Mouse (Mus musculus) adipocyte (in vitro differentiated cells): ENCODE results near the gene Dctpp1.

ENCODE experiments used
- DNase-seq: peaks from one replicate; pipeline ENCODE4 v3.0.0-alpha.2; 2016; ENCODE audit warnings: low spot score

Dctpp1 gene

GRCm38 (mm10) chr7:127260309-127261111 is at the start of gene Dctpp1:
TSS of gene Dctpp1 (minus strand) at chr7:127260709.
- DNase-seq: peak; percentile 97

DNA sequence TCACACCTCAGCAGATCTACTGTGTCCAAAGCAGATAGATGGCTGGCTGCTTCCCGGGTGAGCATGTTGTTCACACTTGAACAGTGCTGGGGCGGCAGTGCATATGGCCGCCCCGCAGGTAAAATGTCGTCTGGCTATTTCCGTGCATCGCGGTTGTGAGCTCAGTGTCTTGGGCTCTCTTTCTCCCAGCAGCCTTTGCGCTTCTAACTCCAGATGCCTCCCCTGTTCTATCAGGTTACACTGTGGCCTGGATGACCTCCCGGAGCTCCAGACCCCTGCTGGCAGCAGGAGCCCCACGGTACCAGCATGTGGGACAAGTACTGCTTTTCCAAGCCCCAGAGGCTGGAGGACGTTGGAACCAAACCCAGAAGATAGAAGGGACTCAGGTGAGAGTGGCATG is 49.4 kb upstream of the Dctpp1 start:
- no peak for DNase-seq

GRCm38 (mm10) chr7:127308887-127309286 is 48.4 kb upstream of the Dctpp1 start:
- DNase-seq: peak; percentile 72

- no peak for DNase-seq
Measured at GRCm38 (mm10) chr7:127308431-127308830, 47.9 kb upstream of the Dctpp1 start.

DNA sequence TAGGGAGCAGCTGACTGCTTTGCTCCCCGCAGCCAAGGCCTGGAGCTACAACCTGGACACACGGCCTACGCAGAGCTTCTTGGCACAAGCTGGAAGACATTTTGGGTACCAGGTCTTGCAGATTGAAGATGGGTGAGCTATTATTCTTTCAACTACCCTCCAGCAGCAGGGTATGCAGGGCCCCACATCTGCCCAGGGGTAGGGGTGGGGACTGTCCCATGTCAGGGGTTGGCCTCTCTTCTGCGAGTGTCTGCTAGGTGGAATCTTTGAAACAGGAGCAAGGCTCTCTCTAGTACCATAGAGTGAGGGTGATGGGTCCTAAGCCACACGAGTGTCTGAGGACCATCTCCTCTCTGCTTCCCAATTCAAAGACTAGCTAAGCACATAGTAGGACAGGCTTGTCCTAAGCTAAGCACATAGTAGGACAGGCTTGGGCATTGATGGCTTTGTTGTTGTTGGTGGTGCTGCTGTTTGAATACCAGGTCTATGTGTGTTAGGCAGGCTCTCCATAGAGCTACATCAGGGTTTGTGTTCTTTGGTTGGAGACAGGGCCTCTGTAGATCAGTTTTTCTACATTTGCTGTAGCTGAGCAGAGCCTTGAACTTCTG is 37.2 kb upstream of the Dctpp1 start:
- no peak for DNase-seq

GRCm38 (mm10) chr7:127296786-127297555 is 36.5 kb upstream of the Dctpp1 start:
- no peak for DNase-seq

DNA sequence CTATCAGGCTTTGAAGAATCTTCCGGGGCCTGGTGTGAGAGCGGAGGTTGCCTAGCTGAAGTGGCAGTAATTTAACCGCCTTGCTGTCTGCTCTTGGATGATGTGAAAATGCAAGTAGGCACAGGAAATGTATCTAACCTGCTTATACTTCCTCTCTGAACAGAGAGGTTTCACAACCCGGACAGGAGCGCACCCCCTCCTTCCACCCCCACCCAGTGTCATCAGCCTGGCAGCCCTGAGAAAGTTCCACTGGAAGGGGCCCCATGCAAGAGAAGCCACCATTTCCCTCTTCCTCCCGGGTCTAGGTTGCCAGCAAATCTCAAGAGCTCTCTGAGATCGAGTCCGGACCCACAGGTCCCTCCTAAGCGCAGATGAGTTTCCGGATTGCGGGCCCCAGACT is 35.6 kb upstream of the Dctpp1 start, which contains the start of gene Itgal:
Gene Itgal, plus strand, starts transcription at position 163 of the 400 bp plus-strand sequence.
- DNase-seq: no peak

GRCm38 (mm10) chr7:127290142-127290541 is 29.6 kb upstream of the Dctpp1 start:
- DNase-seq: no peak

DNA sequence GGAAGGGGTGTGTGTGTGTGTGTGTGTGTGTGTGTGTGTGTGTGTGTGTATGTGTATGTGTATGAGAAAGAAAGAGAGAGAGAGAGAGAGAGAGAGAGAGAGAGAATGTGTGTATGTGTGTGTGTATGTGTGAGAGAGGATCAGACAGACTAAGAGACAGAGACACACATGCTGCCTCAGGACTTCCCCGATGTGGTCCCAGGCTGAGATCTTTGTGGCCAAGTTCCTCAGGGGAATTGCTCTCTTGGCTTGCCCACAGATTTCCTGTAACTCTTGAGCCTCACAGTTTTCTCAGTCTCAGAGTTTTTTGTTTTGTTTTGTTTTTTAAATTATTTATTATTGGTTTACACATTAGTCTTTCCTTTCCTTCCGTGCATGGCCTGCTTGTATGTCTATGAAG is 28.8 kb upstream of the Dctpp1 start:
- DNase-seq: no peak

DNA sequence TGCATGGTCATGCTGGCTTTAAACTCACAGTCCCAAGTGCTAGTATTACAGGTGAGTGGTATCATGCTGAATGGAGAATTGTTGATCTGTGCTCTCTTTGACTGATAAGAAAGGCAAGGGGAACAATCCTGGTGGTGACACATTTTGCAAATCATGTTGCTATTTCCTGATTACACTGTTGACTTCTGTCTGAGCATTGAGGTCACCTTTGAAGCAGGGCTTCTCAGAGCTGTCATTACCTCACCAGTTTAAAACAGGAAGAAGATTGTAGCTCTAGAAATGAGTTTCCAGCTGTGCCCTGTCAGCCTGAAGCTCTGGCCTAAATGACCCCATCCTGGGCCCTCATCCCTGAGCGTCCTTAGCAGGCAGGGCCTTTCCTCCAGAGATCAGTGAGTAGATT is 27.4 kb upstream of the Dctpp1 start:
- no peak for DNase-seq

DNA sequence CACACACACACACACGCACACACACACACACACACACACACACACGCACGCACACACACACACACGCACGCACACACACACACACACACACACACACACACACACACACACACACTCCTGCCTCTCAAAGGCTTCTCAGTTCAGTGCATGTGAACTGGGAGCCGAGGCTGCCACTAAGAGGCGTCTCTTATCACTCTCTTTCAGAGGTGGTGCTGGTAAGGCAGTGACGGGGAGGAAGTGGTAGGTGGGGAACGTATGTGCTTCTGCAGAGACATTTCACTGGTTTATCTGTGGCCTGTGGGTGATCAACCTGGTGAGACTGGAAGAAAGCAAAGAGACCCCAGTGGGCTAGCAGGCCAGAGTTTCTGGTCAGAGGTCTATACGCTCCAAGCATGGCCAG is 24.6 kb upstream of the Dctpp1 start:
- no peak for DNase-seq

DNA sequence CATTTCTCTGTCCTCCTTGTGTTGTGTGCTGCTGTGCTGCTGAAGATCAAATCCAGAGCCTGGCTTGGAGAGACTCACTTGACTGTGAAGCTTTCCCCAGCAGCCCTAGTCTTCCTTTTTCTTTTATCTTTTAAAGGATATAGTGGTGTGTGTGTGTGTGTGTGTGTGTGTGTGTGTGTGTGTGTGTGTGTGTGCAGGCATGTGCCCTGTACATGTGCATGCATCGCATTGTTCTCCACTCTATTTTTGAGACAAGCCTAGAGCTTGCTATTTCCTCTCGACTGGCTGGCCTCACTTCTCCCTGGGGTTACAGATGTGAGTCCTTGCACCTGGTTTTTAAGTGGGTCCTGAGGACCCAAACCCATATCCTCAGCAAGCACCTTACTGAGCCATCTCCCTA is 21.7 kb upstream of the Dctpp1 start:
- DNase-seq: no peak

DNA sequence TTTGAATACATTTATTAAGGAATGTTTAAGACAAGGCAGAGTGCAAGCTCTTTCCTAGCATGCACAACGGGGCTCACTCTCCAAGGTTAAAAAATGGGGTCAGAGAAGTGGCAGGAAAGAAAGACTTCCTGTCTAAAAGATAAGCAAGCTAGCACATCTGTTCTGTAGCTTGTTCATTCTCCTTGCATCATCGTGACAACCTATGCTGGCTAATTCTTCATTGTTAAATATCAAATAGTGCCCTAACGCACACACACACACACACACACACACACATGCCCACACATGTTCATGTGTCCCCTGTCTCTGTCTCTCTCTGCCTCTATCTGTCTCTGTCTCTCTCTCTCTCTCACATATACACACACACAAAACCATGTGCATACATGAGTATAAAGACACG is 20.6 kb upstream of the Dctpp1 start:
- DNase-seq: no peak

DNA sequence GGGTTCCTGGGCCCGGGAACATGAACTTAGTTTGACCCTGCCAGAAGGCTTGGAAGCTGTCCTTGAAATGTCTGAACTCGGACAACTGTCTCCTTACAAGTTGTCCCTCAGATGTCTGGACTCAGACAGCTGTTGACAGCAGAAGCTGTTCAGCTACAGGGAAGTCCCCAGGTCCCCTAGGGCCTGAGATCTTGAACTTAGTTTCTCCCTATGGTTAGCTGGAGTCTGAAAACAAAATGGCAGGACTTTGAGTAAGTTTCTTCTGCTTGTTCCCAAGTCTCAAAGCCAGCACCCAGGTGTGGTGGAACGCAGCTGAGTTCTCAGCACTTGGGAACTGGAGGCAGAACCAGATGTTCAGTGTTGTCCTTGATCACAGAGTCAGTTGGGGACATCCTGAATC is 19.6 kb upstream of the Dctpp1 start:
- no peak for DNase-seq

DNA sequence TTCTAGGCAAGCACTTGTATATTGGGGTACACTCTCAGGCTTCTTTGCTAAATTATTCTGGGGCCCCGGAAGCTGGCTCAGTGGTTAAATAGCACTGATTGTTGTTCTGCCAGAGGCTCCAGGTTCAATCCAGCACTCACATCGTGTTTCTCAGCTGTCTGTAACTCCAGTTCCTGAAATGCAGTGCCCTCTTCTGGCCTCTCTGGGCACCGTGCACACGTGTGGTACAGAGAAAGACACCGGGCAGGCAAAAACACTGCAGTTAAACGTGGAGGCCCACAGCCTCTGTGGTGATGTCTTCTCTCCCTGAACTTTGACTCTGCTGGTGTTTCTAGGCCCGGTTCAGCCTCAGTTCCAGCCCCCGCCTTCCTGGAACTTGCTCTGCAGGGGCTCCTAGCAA is 17.8 kb upstream of the Dctpp1 start:
- peak; percentile 24 for DNase-seq

- no peak for DNase-seq
Measured at GRCm38 (mm10) chr7:127276519-127276961, 16.0 kb upstream of the Dctpp1 start.

- peak; percentile 86 for DNase-seq
Measured at GRCm38 (mm10) chr7:127273925-127274789, 13.6 kb upstream of the Dctpp1 start, which contains the start of gene Sephs2. TSS of gene Sephs2 (minus strand) at chr7:127274055.

GRCm38 (mm10) chr7:127273118-127273923 is 12.8 kb upstream of the Dctpp1 start:
- DNase-seq: no peak

GRCm38 (mm10) chr7:127272566-127272965 is 12.1 kb upstream of the Dctpp1 start:
- peak; percentile 31 for DNase-seq

- no peak for DNase-seq
Measured at GRCm38 (mm10) chr7:127271093-127271492, 10.6 kb upstream of the Dctpp1 start.

DNA sequence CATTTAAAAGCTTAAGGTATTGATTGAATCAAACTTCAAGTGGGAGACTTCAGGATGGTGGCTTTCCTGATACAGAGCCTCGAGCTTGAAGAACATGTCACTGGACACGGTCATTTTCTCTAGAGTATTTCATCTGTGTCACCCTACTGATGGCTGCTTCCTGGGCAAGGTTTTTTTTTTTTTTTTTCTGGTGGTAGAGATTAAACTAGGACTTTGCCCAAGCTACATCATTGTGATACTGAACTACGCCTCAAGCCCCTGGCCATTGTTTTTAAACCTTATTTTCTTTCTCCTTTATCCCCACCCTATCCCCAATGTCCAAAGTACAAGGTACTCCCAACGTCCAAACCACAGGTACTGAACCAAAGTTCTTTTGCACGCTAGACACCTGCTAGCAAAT is 10.2 kb upstream of the Dctpp1 start:
- DNase-seq: no peak
